Mouse (Mus musculus) megakaryocyte, embryonic 14.5 days (primary cell): ENCODE measurements around the gene Spata2.

Source experiments
- FLI1 ChIP-seq: IDR thresholded peaks from 2 replicates; pipeline ENCODE4 v1.6.1; 2012; ENCODE audit warnings: low read length, inconsistent platforms, mixed read lengths
- GATA1 ChIP-seq: IDR thresholded peaks from 3 replicates; pipeline ENCODE4 v1.6.1; 2012; ENCODE audit warnings: mixed read lengths, low read length, inconsistent platforms, borderline replicate concordance

DNA sequence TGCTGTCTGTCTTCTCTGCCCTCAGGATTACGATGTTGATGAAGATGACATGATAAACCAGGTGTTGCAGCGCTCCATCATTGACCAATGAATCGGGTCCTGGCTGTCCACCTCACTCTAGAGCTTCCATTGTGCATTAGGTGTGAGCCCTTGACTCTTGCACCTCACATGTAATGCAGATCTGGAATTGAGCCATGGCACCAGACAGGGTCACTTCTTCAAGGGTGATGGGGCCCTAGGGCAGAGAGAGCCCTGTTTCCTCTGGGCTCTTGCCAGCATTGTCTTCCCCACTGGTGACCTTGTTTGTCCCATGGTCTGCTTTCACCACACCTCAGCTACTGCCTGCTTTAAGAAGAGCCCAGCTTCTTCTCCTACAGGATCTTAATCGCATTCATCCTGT, 22.0 kb upstream of the Spata2 start:
- no peak for TF ChIP-seq GATA1
- no peak for TF ChIP-seq FLI1
